Mouse (Mus musculus) retina, adult 2 months (tissue): ENCODE measurements around the gene Zfp558.
"Not testable (repeated sequence)": the region's sequence is repeated elsewhere in the genome, so short reads cannot be mapped to it uniquely, and the experiment has no call there.

Experiments
- DNase-seq: peaks from one replicate; pipeline ENCODE4 v3.0.0-alpha.2; 2012; ENCODE audit warnings: low read depth, low spot score

Gene Zfp558

GRCm38 (mm10) chr9:18478168-18478567 is at the start of gene Zfp558, which contains the start of gene Mbd3l1:
Gene Zfp558 (minus strand): TSS chr9:18478268.
Gene Mbd3l1 (plus strand): TSS chr9:18478359.
- no peak for DNase-seq

GRCm38 (mm10) chr9:18508098-18508497 is 30.0 kb upstream of the Zfp558 start:
- peak; percentile 3 for DNase-seq

DNA sequence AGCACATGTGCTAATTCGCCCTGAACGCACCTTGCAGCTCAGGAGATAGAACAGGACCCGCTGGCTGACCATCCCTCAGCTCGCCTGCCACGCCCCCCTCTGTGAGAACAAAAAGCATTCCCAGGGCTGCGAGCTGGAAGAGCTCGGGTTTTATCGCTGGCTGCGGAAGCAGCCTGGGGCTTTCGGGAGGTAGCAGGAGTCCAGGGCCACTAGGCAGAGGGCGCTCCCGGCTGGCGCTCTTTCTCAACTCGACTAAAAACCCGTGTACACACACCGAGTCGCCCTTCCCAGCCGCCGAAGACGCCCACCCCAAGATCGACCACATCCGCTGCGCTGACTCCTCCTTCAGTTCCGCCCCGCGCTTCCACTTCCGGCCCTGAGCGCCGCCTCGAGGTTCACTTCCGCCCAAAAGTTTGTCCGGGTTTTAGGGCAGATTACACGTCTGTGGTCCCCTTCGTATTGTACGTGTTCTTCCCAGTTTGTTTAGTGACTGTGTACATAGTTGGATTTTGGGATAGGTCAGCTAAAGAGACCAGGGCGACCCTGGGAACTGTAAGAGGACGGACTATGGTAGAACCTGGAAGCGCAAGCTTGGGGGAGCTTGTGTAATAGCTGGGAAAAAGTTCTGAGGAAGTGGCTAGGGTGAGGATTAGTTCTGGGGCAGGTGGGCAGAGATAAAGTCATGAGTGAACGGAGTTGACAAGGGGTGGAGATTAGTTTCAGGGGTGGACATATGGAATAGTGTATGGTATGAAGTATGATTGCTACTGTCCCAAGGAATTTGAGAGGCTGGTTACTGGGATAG is 4.5 kb downstream of the Zfp558 start:
- peak; percentile 16 for DNase-seq

- DNase-seq, result no peak
These were observed 10.1 kb downstream of the Zfp558 start for GRCm38 (mm10) chr9:18468005-18468404.

- DNase-seq, result no peak
These were observed 10.7 kb downstream of the Zfp558 start for GRCm38 (mm10) chr9:18467350-18467749.

GRCm38 (mm10) chr9:18456520-18456919 is 21.5 kb downstream of the Zfp558 start:
- no peak for DNase-seq

DNA sequence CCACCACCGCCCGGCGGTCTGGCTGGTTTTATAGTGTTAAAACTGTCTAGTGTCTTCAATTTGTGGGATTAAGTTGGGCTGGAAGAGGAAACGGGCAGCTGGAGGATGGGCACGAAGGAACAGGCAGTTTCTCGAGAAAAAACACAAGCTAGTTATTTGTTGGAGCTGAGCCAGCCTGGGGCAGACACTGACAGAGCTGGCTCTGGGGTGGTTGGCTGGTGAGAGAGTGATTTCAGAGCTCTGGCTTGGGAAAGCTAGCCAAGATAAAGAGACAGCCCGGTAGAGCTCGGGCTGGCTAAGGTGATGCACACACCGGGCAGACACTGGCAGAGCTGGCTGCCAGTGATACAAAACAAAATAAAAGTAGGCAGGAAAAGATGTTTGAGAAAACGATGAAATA is 46.4 kb downstream of the Zfp558 start:
- DNase-seq, result no peak

- DNase-seq, result no peak
These were observed 47.7 kb downstream of the Zfp558 start, which contains the start of gene Mbd3l2 for GRCm38 (mm10) chr9:18430354-18430753. Gene Mbd3l2 (plus strand): TSS chr9:18430654.

GRCm38 (mm10) chr9:18412371-18412770 is 65.7 kb downstream of the Zfp558 start:
- DNase-seq, result not testable (repeated sequence)
